Mouse (Mus musculus) erythroid progenitor cell, adult 5-6 weeks (primary cell): ENCODE data around the gene Erg. TPM values are rescaled to one million over a fixed set of nuclear protein-coding genes. Genes with fewer than 3 reads are reported as not detected.

Experiments used
- ATAC-seq: replicated peaks from 2 replicates; pipeline ENCODE4 v1.8.0; 2016; ENCODE audit warnings: moderate number of reproducible peaks, mild to moderate bottlenecking, moderate TSS enrichment, inconsistent platforms; ENCODE audit not compliant: poor library complexity, low FRiP score, severe bottlenecking
- total RNA-seq, 2 experiments: library from RNA; stranded (forward) in 1 of 2; stranded (reverse) in 1 of 2; fragments of 150-400 nt in 1 of 2; fragments of 186-747, 209-891 nt in 1 of 2; gene quantifications; 2 replicates each; pipeline versions ENCODE4 v1.2.3 to v1.2.4; 2015 to 2017; ENCODE audit warnings: low replicate concordance in 2 of 2

The Erg gene
- total RNA-seq, 2 experiments from 2014 or later, result 4.6 to 8.1 TPM

- no peak for ATAC-seq
Measured at GRCm38 (mm10) chr16:95492146-95492545, 94.2 kb downstream of the Erg start.

- ATAC-seq, result no peak
Measured at GRCm38 (mm10) chr16:95490386-95490785, 96.0 kb downstream of the Erg start.

- no peak for ATAC-seq
Measured at GRCm38 (mm10) chr16:95487606-95488351, 98.6 kb downstream of the Erg start.

- no peak for ATAC-seq
Measured at GRCm38 (mm10) chr16:95481176-95481575, 105.2 kb downstream of the Erg start.

- no peak for ATAC-seq
Measured at GRCm38 (mm10) chr16:95478558-95478957, 107.8 kb downstream of the Erg start.

- no peak for ATAC-seq
Measured at GRCm38 (mm10) chr16:95475041-95475440, 111.4 kb downstream of the Erg start.

- ATAC-seq, result no peak
Measured at GRCm38 (mm10) chr16:95473946-95474345, 112.4 kb downstream of the Erg start.

GRCm38 (mm10) chr16:95472771-95473170 is 113.6 kb downstream of the Erg start:
- no peak for ATAC-seq

- no peak for ATAC-seq
Measured at GRCm38 (mm10) chr16:95469262-95470139, 116.9 kb downstream of the Erg start.

GRCm38 (mm10) chr16:95467893-95468292 is 118.5 kb downstream of the Erg start:
- ATAC-seq, result no peak

GRCm38 (mm10) chr16:95466548-95466947 is 119.8 kb downstream of the Erg start:
- no peak for ATAC-seq

- ATAC-seq, result no peak
Measured at GRCm38 (mm10) chr16:95464609-95465008, 121.8 kb downstream of the Erg start.

GRCm38 (mm10) chr16:95463796-95464195 is 122.6 kb downstream of the Erg start:
- ATAC-seq, result no peak

- no peak for ATAC-seq
Measured at GRCm38 (mm10) chr16:95461941-95462340, 124.5 kb downstream of the Erg start.

- ATAC-seq, result no peak
Measured at GRCm38 (mm10) chr16:95460336-95460735, 126.1 kb downstream of the Erg start.

- no peak for ATAC-seq
Measured at GRCm38 (mm10) chr16:95459325-95459691, 127.1 kb downstream of the Erg start.

- ATAC-seq, result no peak
Measured at GRCm38 (mm10) chr16:95458590-95459324, 127.6 kb downstream of the Erg start.

GRCm38 (mm10) chr16:95457006-95457405 is 129.4 kb downstream of the Erg start:
- ATAC-seq, result no peak

- no peak for ATAC-seq
Measured at GRCm38 (mm10) chr16:95455896-95456295, 130.5 kb downstream of the Erg start.

GRCm38 (mm10) chr16:95455461-95455860 is 130.9 kb downstream of the Erg start:
- no peak for ATAC-seq
